Mouse (Mus musculus) liver, embryonic 13.5 days (tissue): Measurements from ENCODE around the gene Prex1. TPM values are rescaled to one million over a fixed set of nuclear protein-coding genes. Genes with fewer than 3 reads are reported as not detected.

Experiments used
- ATAC-seq: fragments of 200-750 bp; cut with Nextera tagmentation; 2 replicates; pipeline ENCODE4 v1.8.0; 2017; ENCODE audit warnings: low read depth, mild to moderate bottlenecking, moderate number of reproducible peaks, moderate library complexity
- DNase-seq: peaks from one replicate; pipeline ENCODE4 v3.0.0; 2022
- H3K27ac ChIP-seq: fragments of 300-500 bp; sonication (generic); 2 replicates; pipeline ENCODE4 v1.5.1; 2015; ENCODE audit warnings: moderate library complexity, mild to moderate bottlenecking, inconsistent platforms
- H3K27me3 ChIP-seq: fragments of 300-500 bp; sonication (generic); 2 replicates; pipeline ENCODE4 v1.6.1; 2015; ENCODE audit warnings: mild to moderate bottlenecking, inconsistent platforms
- H3K36me3 ChIP-seq: fragments of 300-500 bp; sonication (generic); 2 replicates; pipeline ENCODE4 v1.6.1; 2015; ENCODE audit warnings: mild to moderate bottlenecking, inconsistent platforms
- H3K4me1 ChIP-seq: fragments of 300-500 bp; sonication (generic); replicated peaks from 2 replicates; pipeline ENCODE4 v1.6.1; 2015; ENCODE audit warnings: inconsistent platforms
- H3K4me2 ChIP-seq: fragments of 300-500 bp; sonication (generic); 2 replicates; pipeline ENCODE4 v1.6.1; 2015; ENCODE audit warnings: inconsistent platforms, mild to moderate bottlenecking, moderate library complexity
- H3K4me3 ChIP-seq: fragments of 300-500 bp; sonication (generic); replicated peaks from 2 replicates; pipeline ENCODE4 v1.5.1; 2015; ENCODE audit warnings: mild to moderate bottlenecking, inconsistent platforms
- H3K9ac ChIP-seq: fragments of 300-500 bp; sonication (generic); 2 replicates; pipeline ENCODE4 v1.6.1; 2015; ENCODE audit warnings: mild to moderate bottlenecking, inconsistent platforms
- H3K9me3 ChIP-seq: fragments of 300-500 bp; sonication (generic); replicated peaks from 2 replicates; pipeline ENCODE4 v1.6.1; 2016; ENCODE audit warnings: inconsistent platforms
- WGBS: fragments of 180-500 bp; shearing (Covaris S2); methylation state at CpG from one replicate; pipeline ENCODE4 v1.1.7; 2015; ENCODE audit not compliant: insufficient replicate concordance; 5-methylcytosine and 5-hydroxymethylcytosine counted together
- polyA plus RNA-seq: library from polyadenylated mRNA; unstranded; fragments of >200 nt; fragmentation: Nextera tagmentation; extraction: Ambion mirVana; gene quantifications from 2 replicates; pipeline ENCODE4 v1.2.1, GENCODE M21; 2015

Gene Prex1
- polyA plus RNA-seq, 1 experiment from 2014 or later = 9.1 TPM

DNA sequence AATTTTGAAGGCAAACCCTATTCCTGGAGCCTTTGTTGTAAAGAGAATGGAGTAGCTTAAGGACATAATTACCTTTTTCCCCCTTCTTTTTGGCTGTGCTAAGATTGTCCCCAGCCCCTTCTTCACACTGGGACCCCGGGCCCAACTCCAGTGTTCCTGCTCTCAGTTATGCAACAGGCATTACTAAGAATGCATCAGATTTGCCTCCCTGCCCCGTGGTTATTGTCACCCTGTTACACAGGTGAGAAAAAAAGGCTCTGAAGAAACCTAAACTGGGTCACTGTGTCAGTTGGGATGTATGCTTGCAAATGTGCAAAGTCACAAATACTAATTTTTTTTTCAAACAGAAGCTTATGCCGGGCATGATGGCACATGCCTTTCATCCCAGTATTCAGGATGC is 6.8 kb upstream of the Prex1 start:
- WGBS = 53% methylated on average over 3 of the region's 3 CpGs
- no peak overlapping the region for H3K4me2 ChIP-seq
- no peak for ATAC-seq

DNA sequence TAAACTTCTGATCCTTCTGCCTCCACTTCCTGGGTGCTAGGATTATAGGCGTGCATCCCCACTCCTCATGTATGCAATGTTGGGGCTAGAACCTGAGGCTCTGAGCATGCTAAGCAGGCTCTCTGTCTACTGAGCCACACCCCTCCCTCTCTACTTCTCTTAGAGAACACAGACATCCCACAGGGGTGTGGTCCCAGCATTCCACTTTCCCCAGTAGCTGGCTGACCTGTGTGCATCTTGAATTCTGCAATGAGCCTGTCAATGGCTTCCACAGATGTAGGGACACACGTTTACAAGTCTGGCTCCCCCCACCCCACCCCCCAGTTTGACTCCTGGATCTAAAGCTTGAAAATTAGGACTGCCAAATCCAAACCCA is 6.3 kb upstream of the Prex1 start:
- H3K4me1 ChIP-seq = peaks cover 13% of the 10 kb centered on the region; the same call in 1 of the 2 replicates
- DNase-seq = no peak
- no peak overlapping the region for H3K4me2 ChIP-seq
- H3K27ac ChIP-seq = no peak overlapping the region
- ATAC-seq = no peak
- H3K36me3 ChIP-seq = no peaks in the 10 kb centered on the region
- H3K9ac ChIP-seq = no peak overlapping the region
- H3K27me3 ChIP-seq = no peaks in the 10 kb centered on the region
- H3K9me3 ChIP-seq = no peaks in the 10 kb centered on the region
- 26% methylated on average over 2 of the region's 2 CpGs for WGBS
- H3K4me3 ChIP-seq = no peak overlapping the region

More for the DNA sequence above, 6.8 kb upstream of the Prex1 start:
- no peaks in the 10 kb centered on the region for H3K27me3 ChIP-seq
- H3K4me3 ChIP-seq = no peak overlapping the region
- no peak for DNase-seq
- H3K9me3 ChIP-seq = no peaks in the 10 kb centered on the region
- no peaks in the 10 kb centered on the region for H3K36me3 ChIP-seq
- no peak overlapping the region for H3K27ac ChIP-seq
- H3K9ac ChIP-seq = no peak overlapping the region
- peaks cover 12% of the 10 kb centered on the region; the same call in 1 of the 2 replicates for H3K4me1 ChIP-seq

GRCm38 (mm10) chr2:166719301-166719929 is 5.8 kb upstream of the Prex1 start:
- DNase-seq (no peak), ATAC-seq (no peak)
- Histone ChIP-seq H3K9ac (no peak overlapping the region), H3K4me3 (no peak overlapping the region), H3K27ac (no peak overlapping the region), H3K27me3 (no peaks in the 10 kb centered on the region), H3K4me2 (no peak overlapping the region), H3K4me1 (peaks cover 18% of the 10 kb centered on the region), H3K36me3 (no peaks in the 10 kb centered on the region), H3K9me3 (no peaks in the 10 kb centered on the region)
- 58% methylated on average over 1 of the region's 1 CpGs for WGBS

DNA sequence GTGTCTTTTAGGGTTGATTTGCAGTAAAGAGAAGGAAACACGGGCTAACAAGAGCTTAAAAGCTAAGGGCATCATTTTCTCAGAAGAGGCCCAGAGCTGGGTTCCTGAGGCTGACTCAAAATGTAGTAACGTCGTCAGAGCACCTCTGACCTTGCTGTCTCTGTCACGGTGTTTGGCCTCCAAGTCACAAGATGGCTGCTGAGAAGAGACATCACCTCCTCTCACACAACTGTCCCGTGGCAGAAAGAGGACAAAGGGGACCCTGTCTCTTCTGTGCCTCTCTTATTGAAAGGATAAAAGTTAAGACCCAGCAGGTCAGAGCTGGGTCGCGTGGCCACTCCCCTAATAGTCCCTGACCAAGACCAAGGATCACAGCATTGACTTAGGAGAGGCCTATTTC is 2.4 kb upstream of the Prex1 start:
- no peaks in the 10 kb centered on the region for H3K36me3 ChIP-seq
- WGBS = 78% methylated on average over 7 of the region's 7 CpGs
- no peak for DNase-seq
- no peak for ATAC-seq
- H3K4me2 ChIP-seq = no peak overlapping the region
- H3K9ac ChIP-seq = no peak overlapping the region
- H3K27ac ChIP-seq = no peak overlapping the region
- no peaks in the 10 kb centered on the region for H3K9me3 ChIP-seq
- peaks cover 42% of the 10 kb centered on the region for H3K4me1 ChIP-seq
- no peak overlapping the region for H3K4me3 ChIP-seq
- no peaks in the 10 kb centered on the region for H3K27me3 ChIP-seq

- ATAC-seq (no peak), DNase-seq (no peak)
- Histone ChIP-seq H3K4me3 (peak overlapping the region; percentile 62), H3K36me3 (no peaks in the 10 kb centered on the region), H3K4me2 (peak overlapping the region; percentile 91), H3K27ac (no peak overlapping the region), H3K9ac (peak overlapping the region; percentile 52), H3K4me1 (peaks cover 52% of the 10 kb centered on the region), H3K9me3 (no peaks in the 10 kb centered on the region), H3K27me3 (no peaks in the 10 kb centered on the region)
- WGBS = 3% methylated on average over 11 of the region's 11 CpGs
Measured at GRCm38 (mm10) chr2:166714427-166714699, 731 bp upstream of the Prex1 start.

DNA sequence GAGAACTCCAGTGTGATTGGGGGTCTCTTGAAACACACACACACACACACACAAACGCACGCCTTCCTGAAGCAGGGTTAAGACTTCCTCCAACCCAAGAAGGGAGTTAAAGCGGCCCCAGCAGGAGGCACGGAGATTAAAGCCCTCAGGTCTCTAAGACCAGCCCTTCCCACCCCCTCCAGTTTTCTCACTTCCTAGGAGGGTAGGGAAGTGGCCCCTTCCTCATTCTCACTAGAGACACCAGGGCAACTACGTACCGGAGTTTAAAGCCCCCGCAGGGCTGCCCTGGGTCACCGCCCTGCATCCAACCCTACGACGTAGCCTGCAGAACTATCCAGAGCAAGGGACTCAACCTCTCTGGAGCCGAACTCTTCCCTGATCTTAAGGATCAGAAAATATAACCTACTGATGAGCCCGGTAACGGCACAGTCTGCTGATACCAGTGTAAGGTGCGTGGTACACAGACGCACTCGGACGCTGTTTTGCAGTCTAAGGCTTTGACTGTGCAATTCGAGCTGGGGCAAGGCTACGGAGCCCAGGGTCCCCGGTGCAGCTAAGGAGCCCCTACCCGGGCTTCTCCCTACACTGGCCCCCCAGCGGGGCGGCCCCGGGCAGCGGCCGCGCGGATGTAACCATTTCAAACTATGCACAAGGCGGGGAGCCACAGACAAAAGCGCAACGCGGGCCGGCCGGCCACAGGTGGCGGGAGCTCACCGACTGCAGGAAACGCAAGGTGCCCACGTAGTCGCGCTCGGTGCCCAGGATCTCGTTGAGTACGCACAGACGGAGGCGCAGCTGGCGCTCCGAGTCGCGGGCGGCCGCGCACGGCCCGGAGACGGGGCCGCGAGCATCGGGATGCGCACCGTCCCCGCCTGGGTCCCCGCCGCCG is 587 bp downstream of the Prex1 start:
- no peaks in the 10 kb centered on the region for H3K27me3 ChIP-seq
- peak overlapping the region; percentile 90 for H3K4me3 ChIP-seq
- H3K9me3 ChIP-seq = no peaks in the 10 kb centered on the region
- H3K4me2 ChIP-seq = peak overlapping the region; percentile 94
- H3K27ac ChIP-seq = peak overlapping the region; percentile 86
- under 1% methylated on average over 64 of the region's 64 CpGs for WGBS
- DNase-seq = peak; percentile 31
- peak overlapping the region; percentile 96 for H3K9ac ChIP-seq
- no peaks in the 10 kb centered on the region for H3K36me3 ChIP-seq
- H3K4me1 ChIP-seq = peaks cover 61% of the 10 kb centered on the region
- peak; percentile 42 for ATAC-seq

DNA sequence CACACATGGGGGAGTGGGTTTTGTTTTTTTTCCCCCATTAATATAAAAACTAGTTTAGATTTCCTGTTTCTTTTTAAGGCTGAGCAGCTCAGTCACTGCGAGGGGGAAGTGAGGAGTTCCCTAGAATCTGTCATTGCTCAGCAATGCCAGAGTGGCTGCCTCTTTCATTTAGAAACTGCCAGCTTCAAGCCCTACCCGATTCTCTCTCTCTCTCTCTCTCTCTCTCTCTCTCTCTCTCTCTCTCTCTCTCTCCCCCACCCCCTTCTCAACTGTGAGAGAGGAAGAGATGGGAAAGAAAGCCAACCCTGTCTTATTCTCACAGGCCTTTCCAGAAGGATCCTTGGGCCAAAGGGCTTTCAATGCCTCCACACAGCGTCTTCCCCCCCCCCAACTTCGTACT is 1.3 kb downstream of the Prex1 start:
- peak overlapping the region; percentile 94 for H3K4me2 ChIP-seq
- ATAC-seq = no peak
- peak overlapping the region; percentile 90 for H3K4me3 ChIP-seq
- no peaks in the 10 kb centered on the region for H3K36me3 ChIP-seq
- H3K4me1 ChIP-seq = peaks cover 68% of the 10 kb centered on the region
- peak overlapping the region; percentile 96 for H3K9ac ChIP-seq
- no peaks in the 10 kb centered on the region for H3K9me3 ChIP-seq
- WGBS = 3% methylated on average over 4 of the region's 4 CpGs
- H3K27ac ChIP-seq = peak overlapping the region; percentile 86
- no peaks in the 10 kb centered on the region for H3K27me3 ChIP-seq
- DNase-seq = no peak

GRCm38 (mm10) chr2:166711681-166712132 is 1.9 kb downstream of the Prex1 start:
- Histone ChIP-seq H3K27ac (peak overlapping the region; percentile 86), H3K36me3 (no peaks in the 10 kb centered on the region), H3K4me3 (peak overlapping the region; percentile 90), H3K9me3 (no peaks in the 10 kb centered on the region), H3K4me1 (peaks cover 74% of the 10 kb centered on the region), H3K27me3 (no peaks in the 10 kb centered on the region), H3K9ac (peak overlapping the region; percentile 96), H3K4me2 (peak overlapping the region; percentile 94)
- DNase-seq = no peak
- WGBS = 34% methylated on average over 7 of the region's 7 CpGs
- no peak for ATAC-seq

GRCm38 (mm10) chr2:166709883-166710282 is 3.7 kb downstream of the Prex1 start:
- WGBS = 58% methylated on average over 2 of the region's 2 CpGs
- peaks cover 9% of the 10 kb centered on the region for H3K36me3 ChIP-seq
- H3K4me3 ChIP-seq = no peak overlapping the region
- peak overlapping the region; percentile 3; the same call in 1 of the 2 replicates for H3K4me2 ChIP-seq
- 0 out of 2 replicates have a peak, but pooled peaks cover 2% of the 10 kb centered on the region for H3K9me3 ChIP-seq
- ATAC-seq (no peak), DNase-seq (no peak)
- H3K4me1 ChIP-seq = peaks cover 90% of the 10 kb centered on the region
- H3K9ac ChIP-seq = peak overlapping the region; percentile 19; the same call in 1 of the 2 replicates
- H3K27ac ChIP-seq = peak overlapping the region; percentile 91
- H3K27me3 ChIP-seq = no peaks in the 10 kb centered on the region

DNA sequence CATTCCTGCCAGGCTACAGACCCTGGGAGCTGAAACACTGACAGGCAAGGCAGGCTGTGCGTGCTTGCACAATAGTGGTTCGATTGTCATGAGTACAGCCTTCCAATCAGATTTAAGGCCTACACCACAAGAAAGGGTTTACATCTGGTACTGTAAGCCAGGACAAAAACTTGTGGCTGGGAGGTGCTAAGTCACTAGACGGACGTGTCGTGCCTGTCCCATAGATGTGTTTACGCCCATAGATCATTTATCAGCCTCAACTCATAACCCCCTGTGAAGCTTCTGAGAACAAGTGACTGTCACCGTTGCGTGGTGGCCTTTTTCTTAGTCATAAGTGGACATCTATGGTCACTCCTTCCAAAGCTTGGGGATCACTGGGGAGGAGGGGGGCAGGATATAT is 5.3 kb downstream of the Prex1 start:
- H3K4me3 ChIP-seq = peak overlapping the region; percentile 27
- peak overlapping the region; percentile 91 for H3K27ac ChIP-seq
- peaks cover 96% of the 10 kb centered on the region for H3K4me1 ChIP-seq
- peak overlapping the region; percentile 68 for H3K9ac ChIP-seq
- DNase-seq (peak; percentile 53), ATAC-seq (peak; percentile 39)
- H3K36me3 ChIP-seq = peaks cover 16% of the 10 kb centered on the region
- peak overlapping the region; percentile 60 for H3K4me2 ChIP-seq
- 0 out of 2 replicates have a peak, but pooled peaks cover 4% of the 10 kb centered on the region for H3K9me3 ChIP-seq
- WGBS = 28% methylated on average over 8 of the region's 8 CpGs
- no peaks in the 10 kb centered on the region for H3K27me3 ChIP-seq

DNA sequence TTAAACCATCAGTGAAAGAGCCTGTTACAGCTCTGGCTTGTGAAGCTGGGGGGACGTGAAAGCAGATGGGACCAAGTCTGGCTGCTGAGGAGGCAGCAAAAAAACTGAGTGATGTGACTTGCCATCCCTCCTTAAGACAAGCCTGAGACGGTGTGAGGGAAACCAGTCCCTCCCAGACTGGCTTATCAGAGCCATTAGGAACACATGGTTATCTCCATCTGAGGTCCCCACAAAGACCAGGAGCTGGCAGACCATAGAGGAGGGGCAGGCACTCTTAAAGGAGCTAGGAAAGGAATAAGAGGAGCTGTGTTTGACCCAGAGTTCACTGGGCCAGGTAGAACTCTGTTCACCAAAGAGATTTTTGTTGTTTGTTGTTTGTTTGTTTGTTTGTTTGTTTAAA is 7.1 kb downstream of the Prex1 start:
- Histone ChIP-seq H3K27ac (peak overlapping the region; percentile 91), H3K4me3 (peak overlapping the region; percentile 27), H3K4me1 (peaks cover 99% of the 10 kb centered on the region), H3K9ac (peak overlapping the region; percentile 68), H3K27me3 (no peaks in the 10 kb centered on the region), H3K4me2 (peak overlapping the region; percentile 60), H3K36me3 (peaks cover 24% of the 10 kb centered on the region), H3K9me3 (0 out of 2 replicates have a peak, but pooled peaks cover 4% of the 10 kb centered on the region)
- WGBS = 13% methylated on average over 2 of the region's 2 CpGs
- DNase-seq = peak; percentile 77
- peak; percentile 84 for ATAC-seq
